Mouse (Mus musculus) embryonic fibroblast, embryonic 13.5 days (primary cell): Measurements from ENCODE around the gene Galnt11. TPM values are rescaled to one million over a fixed set of nuclear protein-coding genes. Genes with fewer than 3 reads are reported as not detected.
"Not testable (repeated sequence)": the region's sequence is repeated elsewhere in the genome, so short reads cannot be mapped to it uniquely, and the experiment has no call there.

Experiments used
- H3K27ac ChIP-seq: 2 replicates; pipeline ENCODE4 v1.5.1; 2012; ENCODE audit warnings: low read length, control low read depth, inconsistent platforms; ENCODE audit not compliant: insufficient read depth
- H3K4me1 ChIP-seq: 2 replicates; pipeline ENCODE4 v1.6.1; 2011; ENCODE audit warnings: low read length; ENCODE audit not compliant: control insufficient read depth, insufficient read depth
- H3K4me3 ChIP-seq: 2 replicates; pipeline ENCODE4 v1.5.1; 2011; ENCODE audit warnings: mild to moderate bottlenecking, control low read depth, low read length; ENCODE audit not compliant: insufficient read depth
- CTCF ChIP-seq: IDR thresholded peaks from 2 replicates; pipeline ENCODE4 v1.5.1; 2011; ENCODE audit warnings: mild to moderate bottlenecking, control low read depth, low read length, moderate library complexity, borderline replicate concordance; ENCODE audit not compliant: insufficient read depth
- POLR2A ChIP-seq: IDR thresholded peaks from 2 replicates; pipeline ENCODE4 v1.6.1; 2011; ENCODE audit warnings: low read depth, mild to moderate bottlenecking, control low read depth, low read length, moderate library complexity
- polyA plus RNA-seq: library from polyadenylated mRNA; stranded (reverse); fragments of >200 nt; gene quantifications from 2 replicates; pipeline ENCODE4 v1.2.4, GENCODE M21; 2011; ENCODE audit warnings: low read depth; ENCODE audit not compliant: missing spikeins, insufficient read length

Galnt11 gene
- polyA plus RNA-seq, 1 experiment: 23.3 TPM

DNA sequence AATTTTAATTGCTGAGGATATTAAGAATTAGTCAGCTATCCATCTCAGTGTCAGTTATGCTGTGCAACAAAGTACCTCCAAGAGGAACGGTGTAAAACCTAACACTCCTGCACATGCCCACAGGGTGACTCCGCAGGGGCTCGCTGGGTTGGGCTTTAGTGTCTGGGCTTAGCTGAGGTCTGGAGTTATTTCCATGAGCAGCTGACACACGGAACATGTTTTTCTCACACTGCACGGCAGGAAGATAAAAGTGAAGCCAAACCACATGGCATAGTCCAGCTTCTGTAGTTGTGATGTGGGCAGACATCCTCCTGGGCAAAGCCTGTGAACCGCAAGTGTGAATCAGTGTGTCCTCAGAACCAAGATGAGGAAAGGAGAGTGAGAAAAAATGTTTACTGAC, 6.7 kb upstream of the Galnt11 start:
- Histone ChIP-seq H3K4me1 (no peaks in the 10 kb centered on the region), H3K4me3 (no peak overlapping the region), H3K27ac (no peak overlapping the region)
- TF ChIP-seq POLR2A (no peak), CTCF (no peak)

DNA sequence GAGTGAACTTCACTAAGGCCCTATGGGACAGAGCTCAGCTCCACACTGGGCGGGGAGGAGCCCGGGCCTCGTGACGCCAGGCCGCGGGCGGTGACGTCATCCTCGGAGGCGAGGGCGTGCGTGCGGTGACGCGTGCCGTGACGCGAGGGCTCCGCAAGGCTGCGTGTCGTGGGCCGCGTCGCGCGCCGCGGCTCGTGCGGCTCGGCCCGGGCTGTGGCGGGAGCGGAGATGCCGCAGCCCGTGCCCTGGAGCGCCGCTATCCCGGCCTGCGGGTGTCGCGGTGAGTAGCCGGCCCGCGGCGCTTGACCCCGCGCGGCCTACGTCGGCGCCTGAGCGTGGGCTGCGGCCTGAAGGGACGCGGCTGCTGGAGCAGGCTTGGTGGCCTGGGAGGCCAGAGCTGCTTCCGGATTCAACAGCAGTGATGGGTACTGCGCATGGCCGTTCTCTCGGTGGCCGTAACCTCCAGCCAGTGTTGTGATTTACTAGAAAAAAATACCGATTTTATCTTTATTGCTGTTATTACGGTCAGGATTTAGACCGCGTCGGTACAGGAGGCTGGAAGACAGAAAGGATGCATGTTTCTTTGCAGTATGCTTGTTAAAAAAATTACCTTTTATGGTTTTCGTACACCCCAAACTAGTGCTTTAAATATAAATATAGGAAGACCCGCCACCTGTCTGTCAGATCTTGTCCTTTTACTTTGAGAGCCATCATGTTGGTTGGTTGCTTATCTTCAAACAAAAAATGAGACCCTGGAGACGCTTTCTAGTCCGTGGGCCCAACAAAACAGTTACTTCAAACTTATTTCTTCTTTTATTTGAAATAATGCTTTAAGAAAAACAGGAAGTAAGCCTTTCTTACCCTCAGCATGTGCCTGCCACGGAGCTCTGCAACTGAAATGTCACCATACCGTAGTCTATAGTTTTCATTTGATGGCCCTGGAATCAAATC, 1.3 kb downstream of the Galnt11 start, which contains the start of gene E130116L18Rik:
E130116L18Rik (minus strand) TSS at position 402 of the 951 bp plus-strand sequence.
- Histone ChIP-seq H3K27ac (no peak within 1 kb of the TSS), H3K4me1 (no peaks in the 10 kb centered on the region), H3K4me3 (peak within 1 kb of the TSS; percentile 71)
- TF ChIP-seq CTCF (no peak), POLR2A (peak; percentile 55; the same call in 1 of the 2 replicates)

DNA sequence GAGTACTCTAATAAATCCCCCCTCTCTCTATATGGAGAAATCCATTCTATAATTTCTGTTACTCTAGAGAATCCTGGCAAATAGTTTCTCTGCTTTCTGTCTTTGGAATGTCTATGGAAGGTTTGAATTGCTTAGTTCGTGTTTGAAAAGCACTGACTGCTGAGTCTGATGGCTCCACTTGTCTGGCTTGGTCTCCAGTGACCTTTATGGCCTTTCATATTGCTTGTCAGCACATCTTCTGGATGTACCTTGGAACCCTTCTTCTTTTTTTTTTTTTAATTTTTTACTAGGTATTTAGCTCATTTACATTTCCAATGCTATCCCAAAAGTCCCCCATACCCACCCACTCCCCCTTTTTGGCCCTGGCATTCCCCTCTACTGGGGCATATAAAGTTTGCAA, 2.7 kb downstream of the Galnt11 start:
- H3K27ac ChIP-seq, H3K4me3 ChIP-seq, H3K4me1 ChIP-seq: not testable (repeated sequence)

DNA sequence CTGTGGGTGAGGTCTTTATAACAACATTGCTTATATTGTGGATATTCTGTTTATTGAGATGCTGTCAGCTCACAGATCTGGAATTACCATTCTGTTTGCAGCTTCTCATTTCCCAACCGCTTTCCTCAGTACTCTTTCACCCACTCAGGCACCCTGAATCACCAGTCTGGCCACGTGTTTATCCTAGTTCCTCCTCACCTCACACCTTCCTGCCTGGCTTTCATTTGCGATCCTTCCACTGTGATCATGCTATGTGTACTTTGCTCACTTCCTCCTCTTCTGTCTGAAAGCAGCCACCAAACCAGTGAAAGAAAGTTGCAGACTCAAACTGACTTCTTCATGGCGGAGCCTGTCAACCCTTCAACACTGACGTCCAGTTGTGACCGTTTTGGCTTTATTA, 21.4 kb downstream of the Galnt11 start:
- Histone ChIP-seq H3K4me1 (no peaks in the 10 kb centered on the region), H3K4me3 (no peak overlapping the region), H3K27ac (no peak overlapping the region)
- TF ChIP-seq POLR2A (no peak), CTCF (no peak)

DNA sequence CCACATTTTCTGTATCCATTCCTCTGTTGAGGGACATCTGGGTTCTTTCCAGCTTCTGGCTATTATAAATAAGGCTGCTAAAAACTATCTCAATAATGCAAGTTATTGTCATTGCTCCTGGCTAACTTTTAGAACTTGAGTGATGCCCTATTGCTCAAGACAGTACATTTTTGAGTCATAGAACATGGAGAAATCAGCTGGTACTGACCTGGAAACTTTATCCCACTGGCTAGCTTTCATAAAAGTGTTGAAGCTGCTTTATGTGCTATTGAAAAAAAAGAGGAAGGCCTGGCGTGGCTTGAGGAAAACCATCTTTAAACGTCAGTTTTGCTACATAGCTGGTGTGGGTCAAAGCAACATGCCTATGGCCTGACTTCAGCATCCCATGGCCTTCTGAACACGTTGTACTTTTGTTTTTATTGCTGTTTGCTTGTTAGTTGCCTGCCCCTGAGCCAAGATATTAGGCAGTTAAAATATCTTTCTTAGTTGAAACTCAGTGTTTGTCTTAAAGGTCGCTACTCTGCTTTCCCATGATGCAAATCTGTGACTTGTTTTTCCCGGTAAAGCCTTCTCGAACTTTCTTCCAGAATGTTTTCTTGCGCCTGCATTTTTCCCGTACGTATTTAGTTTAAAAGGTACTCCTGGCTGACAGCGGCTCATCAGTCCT, 24.2 kb downstream of the Galnt11 start:
- TF ChIP-seq POLR2A (no peak), CTCF (no peak)
- no peak overlapping the region for H3K4me3 ChIP-seq
- H3K4me1 ChIP-seq: no peaks in the 10 kb centered on the region
- H3K27ac ChIP-seq: no peak overlapping the region

DNA sequence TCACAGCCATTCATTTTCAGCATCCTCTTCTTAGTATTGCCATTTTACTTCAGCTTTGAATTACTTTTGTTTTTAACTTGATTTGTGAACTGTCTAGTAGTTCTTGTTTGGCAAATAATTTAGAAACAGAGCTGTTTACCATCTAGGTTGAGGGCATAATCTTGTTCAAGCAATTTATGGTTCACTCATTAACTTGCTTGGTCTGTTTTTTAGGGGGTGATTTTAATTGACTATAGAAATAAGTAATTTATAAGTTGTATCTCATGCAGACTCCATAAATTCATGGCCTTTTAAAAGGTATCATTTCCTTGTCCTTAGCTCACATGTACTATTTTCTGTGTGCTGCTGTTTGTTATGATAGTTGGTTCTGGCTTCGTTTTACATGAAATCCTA, 24.8 kb downstream of the Galnt11 start:
- TF ChIP-seq CTCF (no peak), POLR2A (no peak)
- H3K4me1 ChIP-seq: no peaks in the 10 kb centered on the region
- no peak overlapping the region for H3K4me3 ChIP-seq
- H3K27ac ChIP-seq: no peak overlapping the region

DNA sequence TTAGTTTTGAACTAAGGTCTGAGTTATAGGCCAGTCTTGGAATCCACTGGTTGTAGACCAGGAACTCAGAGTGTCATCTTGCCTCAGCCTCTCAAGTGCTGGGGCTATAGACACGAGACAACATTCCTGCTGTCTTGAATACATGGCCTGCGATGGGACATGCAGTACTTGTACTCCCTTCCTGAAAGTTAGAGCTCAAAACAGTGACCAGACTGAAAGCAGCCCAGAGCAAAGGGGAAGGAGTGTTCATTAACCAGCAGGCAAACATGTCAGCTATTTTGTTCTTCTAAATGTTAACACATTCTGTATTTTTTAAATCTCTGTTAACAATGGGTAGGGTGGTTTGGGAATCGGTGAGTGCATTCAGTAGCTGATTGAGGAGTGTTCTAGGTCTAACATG, 25.3 kb downstream of the Galnt11 start:
- no peak overlapping the region for H3K27ac ChIP-seq
- no peak overlapping the region for H3K4me3 ChIP-seq
- TF ChIP-seq POLR2A (no peak), CTCF (no peak)
- H3K4me1 ChIP-seq: no peaks in the 10 kb centered on the region

DNA sequence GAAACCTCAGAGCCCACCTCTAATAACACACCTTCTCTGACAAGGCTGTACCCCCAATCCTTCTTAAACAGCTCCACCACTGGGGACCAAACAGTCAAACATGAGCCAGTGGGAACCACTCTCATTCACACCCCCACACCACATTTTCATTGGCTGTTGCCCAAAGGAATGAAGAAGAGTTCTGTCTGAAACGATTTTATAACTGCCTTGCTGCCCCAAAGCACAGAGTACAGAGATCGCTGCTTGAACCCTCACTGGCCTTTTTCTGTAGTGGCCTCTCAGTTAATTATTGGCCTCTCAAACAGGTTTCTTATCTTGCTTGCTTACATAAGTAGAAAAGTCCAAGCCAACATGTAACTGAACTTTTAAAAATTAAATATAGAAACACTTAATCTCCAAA, 30.7 kb downstream of the Galnt11 start:
- TF ChIP-seq CTCF: no peak
- TF ChIP-seq POLR2A: no peak
- Histone ChIP-seq H3K27ac (no peak overlapping the region), H3K4me1 (no peaks in the 10 kb centered on the region), H3K4me3 (no peak overlapping the region)

DNA sequence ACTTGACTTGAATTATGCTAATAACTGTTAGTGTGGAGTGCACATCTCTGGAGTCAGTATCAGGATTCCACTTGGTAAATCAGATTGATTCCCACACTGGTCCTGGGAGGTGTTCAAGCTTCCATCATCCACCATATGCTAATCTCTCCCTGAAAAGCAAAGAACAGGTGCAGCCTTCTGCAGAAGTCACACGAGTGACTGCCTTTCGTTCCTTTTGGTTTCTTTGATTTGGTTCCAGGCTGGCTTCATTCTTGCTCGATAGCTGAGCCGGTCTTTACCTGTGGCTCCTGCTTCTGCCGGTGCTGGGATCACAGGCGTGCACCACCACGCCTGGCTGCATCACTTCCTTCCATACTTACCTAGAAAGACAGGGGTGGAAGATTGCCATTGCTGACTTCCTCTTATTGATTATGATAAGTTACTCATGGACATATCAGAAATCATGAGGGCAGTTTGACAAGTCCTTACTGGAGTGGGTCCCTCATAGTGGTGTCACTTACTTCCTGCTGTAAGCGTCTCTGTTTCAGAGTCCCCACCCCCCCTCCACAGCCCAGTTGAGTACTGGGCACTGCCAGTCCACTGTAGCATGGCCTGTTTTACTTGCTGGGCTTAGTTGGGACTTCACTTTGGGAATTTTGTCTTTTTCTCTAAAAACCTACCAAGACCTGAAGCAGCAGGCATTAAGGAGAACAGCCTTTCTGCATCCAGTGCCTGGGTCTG, 31.3 kb downstream of the Galnt11 start:
- Histone ChIP-seq H3K4me3 (no peak overlapping the region), H3K4me1 (no peaks in the 10 kb centered on the region), H3K27ac (no peak overlapping the region)
- no peak for TF ChIP-seq POLR2A
- TF ChIP-seq CTCF: no peak
